Mouse (Mus musculus): ENCODE measurements around the gene Ptar1.
"Not testable (repeated sequence)": the region's sequence is repeated elsewhere in the genome, so short reads cannot be mapped to it uniquely, and the experiment has no call there.

Gene Ptar1

GRCm38 (mm10) chr19:23687296-23688021 lies at the start of gene Ptar1:
TSS of gene Ptar1 (plus strand) at chr19:23687429.
- peak; percentile 95 for DNase-seq

- DNase-seq = no peak
Observed at GRCm38 (mm10) chr19:23643819-23644218, 43.4 kb upstream of the Ptar1 start.

GRCm38 (mm10) chr19:23645347-23645746 lies 41.9 kb upstream of the Ptar1 start:
- DNase-seq = no peak

- no peak for DNase-seq
Observed at GRCm38 (mm10) chr19:23647308-23647707, 39.9 kb upstream of the Ptar1 start.

- peak; percentile 88 for DNase-seq
Observed at GRCm38 (mm10) chr19:23652644-23653043, 34.6 kb upstream of the Ptar1 start, which contains the start of gene 1700028P14Rik. TSS of gene 1700028P14Rik (minus strand) at chr19:23652812.

GRCm38 (mm10) chr19:23653154-23653553 lies 34.1 kb upstream of the Ptar1 start:
- DNase-seq = no peak

GRCm38 (mm10) chr19:23657261-23657932 lies 29.8 kb upstream of the Ptar1 start:
- no peak for DNase-seq

GRCm38 (mm10) chr19:23658350-23658749 lies 28.9 kb upstream of the Ptar1 start:
- no peak for DNase-seq

GRCm38 (mm10) chr19:23664083-23664482 lies 23.1 kb upstream of the Ptar1 start:
- no peak for DNase-seq

- DNase-seq = no peak
Observed at GRCm38 (mm10) chr19:23668142-23668655, 19.0 kb upstream of the Ptar1 start.

GRCm38 (mm10) chr19:23673021-23673420 lies 14.2 kb upstream of the Ptar1 start:
- no peak for DNase-seq

GRCm38 (mm10) chr19:23675656-23676055 lies 11.6 kb upstream of the Ptar1 start:
- not testable (repeated sequence) for DNase-seq

GRCm38 (mm10) chr19:23686962-23687295 lies 300 bp upstream of the Ptar1 start:
- DNase-seq = no peak

- DNase-seq = peak; percentile 6
Observed at GRCm38 (mm10) chr19:23688421-23688946, 1.3 kb downstream of the Ptar1 start.

- DNase-seq = no peak
Observed at GRCm38 (mm10) chr19:23694344-23694743, 7.1 kb downstream of the Ptar1 start.

GRCm38 (mm10) chr19:23697861-23698260 lies 10.6 kb downstream of the Ptar1 start:
- DNase-seq = no peak

- peak; percentile 33 for DNase-seq
Observed at GRCm38 (mm10) chr19:23698366-23698765, 11.1 kb downstream of the Ptar1 start.

GRCm38 (mm10) chr19:23699131-23699530 lies 11.9 kb downstream of the Ptar1 start:
- DNase-seq = no peak

GRCm38 (mm10) chr19:23702896-23703295 lies 15.7 kb downstream of the Ptar1 start:
- DNase-seq = no peak

GRCm38 (mm10) chr19:23705383-23705782 lies 18.2 kb downstream of the Ptar1 start:
- no peak for DNase-seq

GRCm38 (mm10) chr19:23746506-23746905 lies 59.3 kb downstream of the Ptar1 start:
- DNase-seq = no peak

- DNase-seq = peak; percentile 14
Observed at GRCm38 (mm10) chr19:23757011-23757410, 69.8 kb downstream of the Ptar1 start.

- peak; percentile 94 for DNase-seq
Observed at GRCm38 (mm10) chr19:23757961-23758553, 70.8 kb downstream of the Ptar1 start.
